Comparison of ENCODE assay signal across 25 mouse cellular contexts in genomic region chr16:24828207-24828803, GRCm38 (mm10).
DNase-seq lines count a peak whose midpoint lies in the region; ATAC-seq and TF ChIP-seq lines count a peak whose summit lies in the region.
"Had no signal": no experiment of that assay in that cellular context is flagged by ENCODE, and none has a peak within 500 bp of the region (broad histone marks: within the 10 kb centered on the region; RNA-seq: fewer than 3 reads in every experiment).

No protein-coding gene starts in this region.

- H3K36me3 ChIP-seq in heart, embryonic 12.5 days: no peaks in the 10 kb centered on the region
- H3K36me3 ChIP-seq in CH12.LX (replicated peaks in 1 of 2; ENCODE audit: control insufficient read depth in 1 of 2, insufficient read depth in 1 of 2, low read length in 1 of 2): no peaks in the 10 kb centered on the region
- H3K36me3 ChIP-seq: embryonic facial prominence, embryonic 12.5 days; embryonic facial prominence, embryonic 15.5 days; forebrain, embryonic 12.5 days; forebrain, embryonic 15.5 days; G1E; heart, embryonic 10.5 days; hindbrain, embryonic 12.5 days; hindbrain, embryonic 15.5 days had no signal

- no peak overlapping the region for H3K4me2 ChIP-seq in heart, embryonic 12.5 days
- H3K4me2 ChIP-seq in CH12.LX (ENCODE audit: insufficient read depth, low read depth, poor library complexity, severe bottlenecking): no peak overlapping the region
- H3K4me2 ChIP-seq: embryonic facial prominence, embryonic 12.5 days; embryonic facial prominence, embryonic 15.5 days; forebrain, embryonic 12.5 days; forebrain, embryonic 15.5 days; hindbrain, embryonic 12.5 days; hindbrain, embryonic 15.5 days had no signal

- H3K9me3 ChIP-seq in heart, embryonic 12.5 days (replicated peaks): no peaks in the 10 kb centered on the region
- H3K9me3 ChIP-seq in CH12.LX (replicated peaks; ENCODE audit: low read length): no peaks in the 10 kb centered on the region
- H3K9me3 ChIP-seq: embryonic facial prominence, embryonic 12.5 days; embryonic facial prominence, embryonic 15.5 days; forebrain, embryonic 12.5 days; forebrain, embryonic 15.5 days; heart, embryonic 10.5 days; hindbrain, embryonic 12.5 days; hindbrain, embryonic 15.5 days had no signal

- dilution Hi-C loops in CH12.LX (cut with MboI; ENCODE audit: extremely low pct_ligation_motif_present, extremely low pct_unique_long_range_greater_than_20kb, low sequenced_read_pairs): no loop called here

- no peak for TF ChIP-seq CTCF in CH12.LX (conservative IDR thresholded peaks at IDR 0.05 in 1 of 2, IDR thresholded peaks at IDR 0.05 in 1 of 2; ENCODE audit: low read depth in 2 of 2, low read length in 2 of 2)
- TF ChIP-seq CTCF in embryonic fibroblast, embryonic 13.5 days (IDR thresholded peaks at IDR 0.05; ENCODE audit: borderline replicate concordance, insufficient read depth, low read length): no peak

- no peak overlapping the region for H3K9ac ChIP-seq in heart, embryonic 12.5 days
- no peak overlapping the region for H3K9ac ChIP-seq in CH12.LX (ENCODE audit: insufficient read depth, low read depth)
- H3K9ac ChIP-seq: embryonic facial prominence, embryonic 12.5 days; embryonic facial prominence, embryonic 15.5 days; forebrain, embryonic 12.5 days; forebrain, embryonic 15.5 days; hindbrain, embryonic 12.5 days; hindbrain, embryonic 15.5 days had no signal

- in situ Hi-C loops in CH12.LX (cut with MboI; ENCODE audit: low pct_ligation_motif_present, low pct_unique_long_range_greater_than_20kb, low sequenced_read_pairs): no loop called here

- H3K27ac ChIP-seq in heart, embryonic 12.5 days (ENCODE audit: poor library complexity, severe bottlenecking): no peak overlapping the region
- no peak overlapping the region for H3K27ac ChIP-seq in CH12.LX (ENCODE audit: insufficient read depth, low read depth)
- H3K27ac ChIP-seq in embryonic fibroblast, embryonic 13.5 days (ENCODE audit: insufficient read depth, low read length): peak overlapping the region; percentile 10; the same call in 1 of the 2 replicates
- H3K27ac ChIP-seq: embryonic facial prominence, embryonic 12.5 days; embryonic facial prominence, embryonic 15.5 days; forebrain, embryonic 12.5 days; forebrain, embryonic 15.5 days; heart, adult 2 months; heart, embryonic 10.5 days; hindbrain, embryonic 12.5 days; hindbrain, embryonic 15.5 days had no signal

- peak; percentile 78 for DNase-seq in heart, adult 11 months
- peak; percentile 33 for DNase-seq in A20 (ENCODE audit: low read depth, low spot score)
- DNase-seq in CH12.LX (ENCODE audit: extremely low read depth): peak; percentile 83
- DNase-seq in right cerebral cortex, postnatal 25 days: no peak
- no peak for DNase-seq in cerebellum, postnatal 25 days
- DNase-seq: adrenal gland, adult 2 months; adrenal gland, postnatal 25 days; cerebellum, adult 18-20 months; cerebellum, adult 9-10 months; cerebellum, postnatal 14 days; gastrocnemius, postnatal 25 days; heart, adult 2 months had no signal

- H3K4me1 ChIP-seq in heart, embryonic 12.5 days (replicated peaks): peaks cover 20% of the 10 kb centered on the region
- H3K4me1 ChIP-seq in CH12.LX (ENCODE audit: control insufficient read depth in 1 of 2, insufficient read depth in 2 of 2): peaks cover 17 to 56% of the 10 kb centered on the region in 2 experiments
- peaks cover 15% of the 10 kb centered on the region for H3K4me1 ChIP-seq in embryonic fibroblast, embryonic 13.5 days (ENCODE audit: control insufficient read depth, insufficient read depth, low read length)
- H3K4me1 ChIP-seq: embryonic facial prominence, embryonic 12.5 days; forebrain, embryonic 12.5 days; forebrain, embryonic 15.5 days; hindbrain, embryonic 12.5 days; hindbrain, embryonic 15.5 days had no signal

- TF ChIP-seq POLR2A in CH12.LX (IDR thresholded peaks at IDR 0.05; ENCODE audit: low read depth, low read length): no peak
- TF ChIP-seq POLR2A in embryonic fibroblast, embryonic 13.5 days (IDR thresholded peaks at IDR 0.05; ENCODE audit: low read depth, low read length): no peak

- no peak; the same call in 1 of the 2 replicates for TF ChIP-seq EP300 in CH12.LX (IDR thresholded peaks at IDR 0.05; ENCODE audit: low read length)

- no peaks in the 10 kb centered on the region for H3K27me3 ChIP-seq in heart, embryonic 12.5 days (replicated peaks)
- H3K27me3 ChIP-seq in CH12.LX (replicated peaks): no peaks in the 10 kb centered on the region
- H3K27me3 ChIP-seq: embryonic facial prominence, embryonic 12.5 days; embryonic facial prominence, embryonic 15.5 days; forebrain, embryonic 12.5 days; forebrain, embryonic 15.5 days; hindbrain, embryonic 12.5 days; hindbrain, embryonic 15.5 days; Patski had no signal

- no peak overlapping the region for H3K4me3 ChIP-seq in heart, embryonic 12.5 days
- H3K4me3 ChIP-seq in CH12.LX (replicated peaks in 1 of 3; ENCODE audit: low read depth in 2 of 3, low read length in 2 of 3, poor library complexity in 1 of 3): no peak overlapping the region
- no peak overlapping the region for H3K4me3 ChIP-seq in embryonic fibroblast, embryonic 13.5 days (ENCODE audit: insufficient read depth, low read length)
- H3K4me3 ChIP-seq: embryonic facial prominence, embryonic 12.5 days; embryonic facial prominence, embryonic 15.5 days; erythroblast, embryonic 14.5 days; forebrain, embryonic 12.5 days; forebrain, embryonic 15.5 days; heart, adult 2 months; heart, embryonic 10.5 days; hindbrain, embryonic 12.5 days; hindbrain, embryonic 15.5 days had no signal

- WGBS in heart, embryonic 12.5 days: 76% methylated on average over 2 of the region's 2 CpGs

- no peaks in the 10 kb centered on the region for H3K79me2 ChIP-seq in CH12.LX (replicated peaks; ENCODE audit: control insufficient read depth, extremely low read depth, insufficient read depth, poor library complexity, severe bottlenecking)

- no peak for TF ChIP-seq RAD21 in CH12.LX (IDR thresholded peaks at IDR 0.05; ENCODE audit: low read depth, low read length)

- ATAC-seq in heart, embryonic 12.5 days (ENCODE audit: insufficient number of reproducible peaks, low FRiP score): no peak
- ATAC-seq: forebrain, embryonic 15.5 days; intestine, postnatal 0 days; Patski had no signal

TF ChIP-seq in CH12.LX, 34 proteins besides CTCF, POLR2A, EP300 and RAD21:
- no peak for TF ChIP-seq TBP (conservative IDR thresholded peaks at IDR 0.05; ENCODE audit: low read depth, low read length)
- no peak for TF ChIP-seq USF2 (conservative IDR thresholded peaks at IDR 0.05; ENCODE audit: low read depth, low read length)
- TF ChIP-seq ETS1 (conservative IDR thresholded peaks at IDR 0.05; ENCODE audit: low read depth, low read length): peak; percentile 73
- TF ChIP-seq BHLHE40 (IDR thresholded peaks at IDR 0.05; ENCODE audit: low read depth, low read length): peak; percentile 54
- TF ChIP-seq MAFK (IDR thresholded peaks at IDR 0.05; ENCODE audit: insufficient replicate concordance, low read length): no peak
- no peak for TF ChIP-seq UBTF (IDR thresholded peaks at IDR 0.05; ENCODE audit: low read depth, low read length)
- TF ChIP-seq JUND (conservative IDR thresholded peaks at IDR 0.05; ENCODE audit: low read depth, low read length): peak; percentile 55
- TF ChIP-seq IRF4 (IDR thresholded peaks at IDR 0.05; ENCODE audit: low read depth, low read length): no peak
- TF ChIP-seq USF1 (IDR thresholded peaks at IDR 0.05; ENCODE audit: low read depth, low read length): no peak
- TF ChIP-seq ZC3H11A (IDR thresholded peaks at IDR 0.05; ENCODE audit: low read depth, low read length): no peak
- no peak for TF ChIP-seq POLR2AphosphoS2 (IDR thresholded peaks at IDR 0.05; ENCODE audit: low read depth, low read length)
- TF ChIP-seq ELF1 (IDR thresholded peaks at IDR 0.05; ENCODE audit: low read depth, low read length): no peak
- no peak for TF ChIP-seq JUN (IDR thresholded peaks at IDR 0.05; ENCODE audit: insufficient read depth, low read depth, low read length)
- no peak for TF ChIP-seq CHD2 (IDR thresholded peaks at IDR 0.05; ENCODE audit: low read length)
- TF ChIP-seq MAX (IDR thresholded peaks at IDR 0.05; ENCODE audit: low read length): no peak

Comparison
In these comparisons a context has a peak if more than half of its experiments do, and no peak if none do; other contexts are left out.
1. DNase-seq: peak in heart, adult 11 months (single experiment), A20 (single experiment) and CH12.LX (single experiment); none in right cerebral cortex, postnatal 25 days (single experiment) and cerebellum, postnatal 25 days (0 of 2).